Mouse (Mus musculus): ENCODE data around the gene Phospho2. TPM values are rescaled to one million over a fixed set of nuclear protein-coding genes. Genes with fewer than 3 reads are reported as not detected.

Phospho2 gene
- polyA plus RNA-seq (2014; fragmentation: Nextera tagmentation; extraction: Ambion mirVana), result 36.1 and 37.5 TPM in 2 replicates

DNA sequence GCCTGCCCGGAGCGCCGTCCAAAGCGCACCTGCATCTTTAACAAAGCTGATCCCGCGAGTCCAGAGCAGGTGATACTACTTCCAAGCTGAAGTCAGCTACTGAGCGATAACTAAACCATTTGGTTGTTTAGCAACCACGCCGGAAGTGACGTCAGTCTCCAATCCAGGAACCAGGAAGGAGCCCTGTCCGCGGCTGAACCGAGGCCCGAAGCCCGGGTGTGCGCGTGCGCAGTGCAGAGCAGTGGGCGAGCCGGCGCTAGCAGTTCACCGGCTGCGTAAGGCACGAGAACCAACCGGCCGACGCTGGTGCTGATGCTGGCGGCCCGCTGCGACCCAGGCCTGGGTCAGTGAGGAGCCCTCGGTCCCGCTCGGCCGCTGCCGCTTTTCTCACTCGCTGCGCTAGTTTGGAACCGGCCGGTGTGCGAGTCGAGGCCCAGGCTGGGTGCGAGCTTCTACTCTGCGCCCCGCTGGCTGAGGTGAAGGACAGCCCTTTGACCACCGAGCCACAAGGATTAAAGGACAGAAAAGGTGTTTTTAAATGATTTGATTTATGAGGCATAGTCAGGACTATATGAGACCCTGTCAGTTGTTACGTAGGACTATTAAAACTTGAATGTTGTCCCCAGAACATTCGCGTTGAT, at the start of gene Phospho2, which contains the start of gene Ccdc173:
Phospho2 (plus strand) TSS at position 195 of the 641 bp plus-strand sequence.
Ccdc173 (minus strand) TSS at position 147 of the 641 bp plus-strand sequence.
- H3K36me3 ChIP-seq (replicated peaks; ENCODE audit: control insufficient read depth, insufficient read depth, low read depth, low read length), result no peaks in the 10 kb centered on the region
- peak within 1 kb of the TSS; percentile 63 for H3K4me2 ChIP-seq (ENCODE audit: low read depth, low read length)
- H3K27me3 ChIP-seq (ENCODE audit: control insufficient read depth, insufficient read depth, low read length), result no peaks in the 10 kb centered on the region
- peak within 1 kb of the TSS; percentile 70 for H3K9ac ChIP-seq (replicated peaks; ENCODE audit: low read length)
- no peaks in the 10 kb centered on the region for H3K4me1 ChIP-seq (ENCODE audit: control insufficient read depth, insufficient read depth, low read length)
- no peaks in the 10 kb centered on the region for H3K9me3 ChIP-seq (replicated peaks; ENCODE audit: control insufficient read depth, low read length)
- DNase-seq (ENCODE audit: low spot score) (peak; percentile 99), ATAC-seq (replicated peaks; ENCODE audit: insufficient number of reproducible peaks, low FRiP score, low TSS enrichment, low read depth) (peak; percentile 94)
- peak within 1 kb of the TSS; percentile 54; the same call in 1 of the 2 replicates for H3K27ac ChIP-seq (replicated peaks; ENCODE audit: low read depth, low read length)
- peak within 1 kb of the TSS; percentile 56 for H3K4me3 ChIP-seq (ENCODE audit: low read depth, low read length)
- WGBS, result 1% methylated on average over 48 of the region's 48 CpGs

DNA sequence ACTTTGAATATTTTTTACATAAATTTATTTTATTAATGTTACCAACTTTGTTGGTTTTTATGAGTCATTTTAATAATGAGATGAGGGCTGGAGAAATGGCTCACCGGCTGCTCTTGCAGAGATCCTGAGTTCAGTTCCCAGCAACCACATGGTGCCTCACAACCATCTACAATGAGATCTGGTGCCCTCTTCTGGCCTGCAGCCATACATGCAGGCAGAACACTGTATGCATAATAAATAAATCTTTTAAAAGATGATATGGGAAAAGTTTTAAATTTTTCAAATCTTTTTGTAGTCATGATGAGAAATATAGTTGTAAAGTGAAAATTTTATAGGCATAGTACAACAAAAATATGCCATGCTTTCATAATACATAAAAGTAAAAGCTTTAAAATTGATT, 44.3 kb upstream of the Phospho2 start:
- no peaks in the 10 kb centered on the region for H3K4me1 ChIP-seq (ENCODE audit: control insufficient read depth, insufficient read depth, low read length)
- no peak overlapping the region for H3K4me3 ChIP-seq (ENCODE audit: low read depth, low read length)
- H3K9me3 ChIP-seq (replicated peaks; ENCODE audit: control insufficient read depth, low read length), result no peaks in the 10 kb centered on the region
- no peak overlapping the region for H3K4me2 ChIP-seq (ENCODE audit: low read depth, low read length)
- 71% methylated on average over 1 of the region's 1 CpGs for WGBS
- H3K27me3 ChIP-seq (ENCODE audit: control insufficient read depth, insufficient read depth, low read length), result no peaks in the 10 kb centered on the region
- no peak overlapping the region for H3K27ac ChIP-seq (replicated peaks; ENCODE audit: low read depth, low read length)
- ATAC-seq (replicated peaks; ENCODE audit: insufficient number of reproducible peaks, low FRiP score, low TSS enrichment, low read depth) (no peak), DNase-seq (ENCODE audit: low spot score) (no peak)
- H3K9ac ChIP-seq (replicated peaks; ENCODE audit: low read length), result no peak overlapping the region
- H3K36me3 ChIP-seq (replicated peaks; ENCODE audit: control insufficient read depth, insufficient read depth, low read depth, low read length), result peaks cover 6% of the 10 kb centered on the region

DNA sequence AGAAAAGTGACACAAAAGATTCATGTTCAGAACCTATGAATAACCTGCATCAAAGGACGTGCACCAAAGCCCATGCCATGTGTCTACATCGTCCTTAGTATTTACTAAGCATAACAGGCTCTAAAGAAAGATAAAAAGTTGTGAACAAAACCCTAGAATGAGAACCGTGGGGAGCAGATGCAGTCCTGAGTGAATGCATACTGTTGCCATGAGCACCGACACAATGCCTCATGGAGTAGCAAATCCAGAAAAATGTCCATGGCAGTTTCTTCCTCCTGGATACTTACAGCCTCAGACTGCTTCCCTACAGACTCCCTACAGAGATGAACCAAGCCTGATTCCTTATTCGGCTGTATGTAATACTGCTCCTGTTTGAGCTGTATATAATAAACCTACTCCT, 28.4 kb upstream of the Phospho2 start:
- Histone ChIP-seq H3K4me1 (ENCODE audit: control insufficient read depth, insufficient read depth, low read length) (no peaks in the 10 kb centered on the region), H3K36me3 (replicated peaks; ENCODE audit: control insufficient read depth, insufficient read depth, low read depth, low read length) (no peaks in the 10 kb centered on the region; the same call in 1 of the 2 replicates), H3K9me3 (replicated peaks; ENCODE audit: control insufficient read depth, low read length) (no peaks in the 10 kb centered on the region), H3K4me2 (ENCODE audit: low read depth, low read length) (no peak overlapping the region), H3K4me3 (ENCODE audit: low read depth, low read length) (no peak overlapping the region), H3K27me3 (ENCODE audit: control insufficient read depth, insufficient read depth, low read length) (no peaks in the 10 kb centered on the region), H3K9ac (replicated peaks; ENCODE audit: low read length) (no peak overlapping the region), H3K27ac (replicated peaks; ENCODE audit: low read depth, low read length) (no peak overlapping the region)
- WGBS, result 77% methylated on average over 5 of the region's 5 CpGs
- no peak for ATAC-seq (replicated peaks; ENCODE audit: insufficient number of reproducible peaks, low FRiP score, low TSS enrichment, low read depth)
- DNase-seq (ENCODE audit: low spot score), result no peak

DNA sequence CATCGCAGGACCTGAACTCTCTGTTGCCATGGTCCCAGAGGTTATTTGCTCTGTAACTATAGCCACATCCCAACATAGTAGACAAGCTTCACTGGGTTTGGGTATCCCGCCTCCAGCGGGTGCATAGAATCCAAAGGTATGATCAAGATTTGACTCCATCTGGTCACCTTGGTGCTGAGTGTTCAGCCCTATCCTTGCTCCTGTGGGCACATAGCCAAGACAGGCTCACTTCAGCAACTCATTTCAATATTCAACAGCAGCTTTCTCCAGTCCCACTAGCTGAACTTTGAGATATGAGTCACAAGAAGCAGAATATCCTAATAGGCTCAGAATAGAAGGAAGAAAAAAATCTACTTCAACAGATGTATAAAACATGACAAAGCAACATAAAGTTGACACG, 26.1 kb upstream of the Phospho2 start:
- no peaks in the 10 kb centered on the region for H3K4me1 ChIP-seq (ENCODE audit: control insufficient read depth, insufficient read depth, low read length)
- no peaks in the 10 kb centered on the region for H3K9me3 ChIP-seq (replicated peaks; ENCODE audit: control insufficient read depth, low read length)
- H3K27ac ChIP-seq (replicated peaks; ENCODE audit: low read depth, low read length), result no peak overlapping the region
- no peaks in the 10 kb centered on the region for H3K27me3 ChIP-seq (ENCODE audit: control insufficient read depth, insufficient read depth, low read length)
- no peak overlapping the region for H3K4me2 ChIP-seq (ENCODE audit: low read depth, low read length)
- H3K36me3 ChIP-seq (replicated peaks; ENCODE audit: control insufficient read depth, insufficient read depth, low read depth, low read length), result no peaks in the 10 kb centered on the region
- DNase-seq (ENCODE audit: low spot score) (no peak), ATAC-seq (replicated peaks; ENCODE audit: insufficient number of reproducible peaks, low FRiP score, low TSS enrichment, low read depth) (no peak)
- H3K9ac ChIP-seq (replicated peaks; ENCODE audit: low read length), result no peak overlapping the region
- H3K4me3 ChIP-seq (ENCODE audit: low read depth, low read length), result no peak overlapping the region
- WGBS, result 80% methylated on average over 4 of the region's 4 CpGs

DNA sequence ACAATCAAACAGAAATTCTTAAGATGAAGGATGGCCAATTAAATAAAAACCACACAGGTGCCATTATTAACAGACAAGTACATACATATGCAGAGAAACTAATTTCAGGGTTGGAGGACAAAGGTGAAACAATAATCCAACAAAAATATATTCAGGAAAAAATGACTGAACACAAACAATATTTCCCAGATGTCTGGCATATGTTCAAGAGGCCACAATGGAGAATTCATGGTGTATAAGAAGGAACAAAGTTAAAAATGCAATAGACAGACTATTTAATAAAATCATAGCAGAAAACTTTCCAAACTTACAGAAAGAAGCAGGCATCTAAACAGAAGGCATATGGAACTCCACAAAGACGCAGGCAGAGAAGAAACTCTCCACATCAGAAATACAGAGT, 24.7 kb upstream of the Phospho2 start:
- Histone ChIP-seq H3K36me3 (replicated peaks; ENCODE audit: control insufficient read depth, insufficient read depth, low read depth, low read length) (no peaks in the 10 kb centered on the region), H3K4me1 (ENCODE audit: control insufficient read depth, insufficient read depth, low read length) (no peaks in the 10 kb centered on the region), H3K4me2 (ENCODE audit: low read depth, low read length) (no peak overlapping the region), H3K27ac (replicated peaks; ENCODE audit: low read depth, low read length) (no peak overlapping the region), H3K4me3 (ENCODE audit: low read depth, low read length) (no peak overlapping the region), H3K9me3 (replicated peaks; ENCODE audit: control insufficient read depth, low read length) (no peaks in the 10 kb centered on the region), H3K27me3 (ENCODE audit: control insufficient read depth, insufficient read depth, low read length) (no peaks in the 10 kb centered on the region), H3K9ac (replicated peaks; ENCODE audit: low read length) (no peak overlapping the region)
- no peak for DNase-seq (ENCODE audit: low spot score)
- WGBS, result 89% methylated on average over 1 of the region's 1 CpGs
- no peak for ATAC-seq (replicated peaks; ENCODE audit: insufficient number of reproducible peaks, low FRiP score, low TSS enrichment, low read depth)

DNA sequence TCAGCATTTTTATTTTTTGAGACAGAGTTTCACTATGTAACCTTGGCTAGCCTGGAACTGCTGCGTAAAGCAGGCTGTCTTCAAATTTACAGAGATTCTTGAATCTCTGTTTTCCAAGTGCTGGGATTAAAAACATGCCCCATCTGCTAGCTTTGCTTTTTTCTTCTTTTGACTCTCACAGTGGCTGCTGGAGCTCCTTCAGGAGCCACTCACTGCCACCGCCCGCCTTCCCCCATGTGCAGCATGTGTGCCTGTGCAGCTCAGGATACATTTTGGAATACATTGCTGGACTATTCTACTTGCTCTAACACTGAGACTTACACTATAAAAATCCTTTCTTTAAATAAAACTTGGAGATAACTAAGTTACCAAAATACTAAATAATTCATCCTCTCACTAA, 16.1 kb upstream of the Phospho2 start:
- H3K4me2 ChIP-seq (ENCODE audit: low read depth, low read length), result no peak overlapping the region
- no peaks in the 10 kb centered on the region for H3K9me3 ChIP-seq (replicated peaks; ENCODE audit: control insufficient read depth, low read length)
- DNase-seq (ENCODE audit: low spot score) (no peak), ATAC-seq (replicated peaks; ENCODE audit: insufficient number of reproducible peaks, low FRiP score, low TSS enrichment, low read depth) (no peak)
- no peak overlapping the region for H3K9ac ChIP-seq (replicated peaks; ENCODE audit: low read length)
- no peaks in the 10 kb centered on the region for H3K36me3 ChIP-seq (replicated peaks; ENCODE audit: control insufficient read depth, insufficient read depth, low read depth, low read length)
- H3K4me3 ChIP-seq (ENCODE audit: low read depth, low read length), result no peak overlapping the region
- no peaks in the 10 kb centered on the region for H3K27me3 ChIP-seq (ENCODE audit: control insufficient read depth, insufficient read depth, low read length)
- no peaks in the 10 kb centered on the region for H3K4me1 ChIP-seq (ENCODE audit: control insufficient read depth, insufficient read depth, low read length)
- no peak overlapping the region for H3K27ac ChIP-seq (replicated peaks; ENCODE audit: low read depth, low read length)
- 94% methylated on average over 3 of the region's 3 CpGs for WGBS

DNA sequence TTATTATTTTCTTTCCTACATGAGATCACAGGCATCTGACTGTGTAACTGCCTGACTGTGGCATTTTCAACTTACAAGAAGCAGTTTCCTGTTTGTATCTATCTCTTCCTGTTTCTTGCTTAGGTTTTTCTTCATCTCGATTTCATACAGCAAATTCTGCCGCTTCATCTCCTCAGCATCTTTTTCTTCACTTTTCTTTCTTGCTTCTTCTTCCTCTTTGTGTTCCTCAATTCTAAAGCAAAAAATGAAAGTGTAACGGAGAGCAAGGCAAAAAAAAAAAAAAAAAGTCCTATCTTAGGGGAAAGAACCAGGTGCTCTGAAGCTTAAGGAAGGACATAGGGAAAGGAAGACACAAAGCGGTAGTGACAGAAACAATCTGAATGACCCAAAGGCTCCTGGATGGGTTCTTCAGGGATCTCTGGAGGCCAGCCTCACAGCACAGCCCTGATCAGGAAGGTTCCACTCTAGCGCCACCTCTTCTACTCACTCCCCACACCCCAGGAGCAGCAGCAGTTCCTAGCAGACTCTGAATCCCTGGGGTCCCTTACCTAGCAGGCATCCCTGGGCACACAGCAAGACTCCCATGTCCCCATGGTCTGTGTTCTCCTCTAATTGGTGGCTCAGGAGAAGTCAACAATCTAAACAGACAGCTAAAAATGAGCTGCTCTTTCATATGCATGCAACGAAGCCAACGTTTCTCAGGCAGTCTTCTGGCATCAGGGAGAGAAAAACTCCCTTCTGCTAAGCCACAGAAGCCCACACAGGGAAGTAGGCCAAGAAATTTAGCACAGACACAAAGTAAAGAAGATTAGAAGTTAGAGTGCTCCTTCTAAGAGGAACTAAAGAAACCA, 11.2 kb upstream of the Phospho2 start:
- Histone ChIP-seq H3K27ac (replicated peaks; ENCODE audit: low read depth, low read length) (no peak overlapping the region), H3K9me3 (replicated peaks; ENCODE audit: control insufficient read depth, low read length) (no peaks in the 10 kb centered on the region), H3K4me3 (ENCODE audit: low read depth, low read length) (no peak overlapping the region), H3K4me2 (ENCODE audit: low read depth, low read length) (no peak overlapping the region), H3K27me3 (ENCODE audit: control insufficient read depth, insufficient read depth, low read length) (no peaks in the 10 kb centered on the region), H3K4me1 (ENCODE audit: control insufficient read depth, insufficient read depth, low read length) (no peaks in the 10 kb centered on the region), H3K9ac (replicated peaks; ENCODE audit: low read length) (no peak overlapping the region), H3K36me3 (replicated peaks; ENCODE audit: control insufficient read depth, insufficient read depth, low read depth, low read length) (no peaks in the 10 kb centered on the region)
- DNase-seq (ENCODE audit: low spot score), result no peak
- 74% methylated on average over 7 of the region's 7 CpGs for WGBS
- no peak for ATAC-seq (replicated peaks; ENCODE audit: insufficient number of reproducible peaks, low FRiP score, low TSS enrichment, low read depth)

DNA sequence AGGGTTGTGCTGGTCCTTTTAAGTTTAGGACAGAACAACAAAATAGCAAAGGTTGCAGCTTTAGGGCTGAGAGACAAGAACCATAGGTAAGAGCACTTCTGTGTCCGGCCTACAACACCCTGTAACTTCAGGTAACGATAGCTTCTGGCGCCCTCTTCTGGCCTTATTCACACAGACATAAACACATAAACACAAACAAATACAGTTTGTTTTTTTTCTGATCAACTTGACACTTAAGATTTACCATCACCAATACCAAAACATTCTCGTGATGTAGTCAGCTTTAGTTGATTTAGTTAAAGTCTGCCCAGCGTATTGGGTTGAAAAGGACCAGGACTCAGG, 10.6 kb upstream of the Phospho2 start:
- H3K4me2 ChIP-seq (ENCODE audit: low read depth, low read length), result no peak overlapping the region
- no peak overlapping the region for H3K27ac ChIP-seq (replicated peaks; ENCODE audit: low read depth, low read length)
- H3K36me3 ChIP-seq (replicated peaks; ENCODE audit: control insufficient read depth, insufficient read depth, low read depth, low read length), result no peaks in the 10 kb centered on the region
- no peaks in the 10 kb centered on the region for H3K9me3 ChIP-seq (replicated peaks; ENCODE audit: control insufficient read depth, low read length)
- ATAC-seq (replicated peaks; ENCODE audit: insufficient number of reproducible peaks, low FRiP score, low TSS enrichment, low read depth) (no peak), DNase-seq (ENCODE audit: low spot score) (no peak)
- 44% methylated on average over 5 of the region's 5 CpGs for WGBS
- H3K4me1 ChIP-seq (ENCODE audit: control insufficient read depth, insufficient read depth, low read length), result no peaks in the 10 kb centered on the region
- H3K27me3 ChIP-seq (ENCODE audit: control insufficient read depth, insufficient read depth, low read length), result no peaks in the 10 kb centered on the region
- no peak overlapping the region for H3K4me3 ChIP-seq (ENCODE audit: low read depth, low read length)
- no peak overlapping the region for H3K9ac ChIP-seq (replicated peaks; ENCODE audit: low read length)

Measured in embryonic facial prominence, embryonic 11.5 days (tissue).